Mouse (Mus musculus) lung, embryonic 15.5 days (tissue): Measurements from ENCODE around the gene Slc4a8. TPM values are rescaled to one million over a fixed set of nuclear protein-coding genes. Genes with fewer than 3 reads are reported as not detected.

Experiments used
- ATAC-seq: fragments of 200-750 bp; cut with Nextera tagmentation; 2 replicates; pipeline ENCODE4 v1.8.0; 2017; ENCODE audit warnings: moderate number of reproducible peaks, borderline replicate concordance; ENCODE audit not compliant: low FRiP score, low TSS enrichment; ENCODE audit errors: extremely low read depth
- H3K27ac ChIP-seq: fragments of 300-500 bp; sonication (generic); 2 replicates; pipeline ENCODE4 v1.5.1; 2015; ENCODE audit warnings: moderate library complexity, mild to moderate bottlenecking, inconsistent platforms
- H3K27me3 ChIP-seq: fragments of 300-500 bp; sonication (generic); 2 replicates; pipeline ENCODE4 v1.6.1; 2015; ENCODE audit warnings: inconsistent platforms
- H3K36me3 ChIP-seq: fragments of 300-500 bp; sonication (generic); 2 replicates; pipeline ENCODE4 v1.6.1; 2015; ENCODE audit warnings: inconsistent platforms
- H3K4me1 ChIP-seq: fragments of 300-500 bp; sonication (generic); 2 replicates; pipeline ENCODE4 v1.6.1; 2015; ENCODE audit warnings: inconsistent platforms
- H3K4me2 ChIP-seq: fragments of 300-500 bp; sonication (generic); 2 replicates; pipeline ENCODE4 v1.6.1; 2015; ENCODE audit warnings: inconsistent platforms, mild to moderate bottlenecking, moderate library complexity
- H3K4me3 ChIP-seq: fragments of 300-500 bp; sonication (generic); 2 replicates; pipeline ENCODE4 v1.5.1; 2015; ENCODE audit warnings: mild to moderate bottlenecking, inconsistent platforms
- H3K9ac ChIP-seq: fragments of 300-500 bp; sonication (generic); 2 replicates; pipeline ENCODE4 v1.6.1; 2015; ENCODE audit warnings: inconsistent platforms
- H3K9me3 ChIP-seq: fragments of 300-500 bp; sonication (generic); 2 replicates; pipeline ENCODE4 v1.6.1; 2016; ENCODE audit warnings: inconsistent platforms
- WGBS: fragments of 180-500 bp; shearing (Covaris S2); methylation state at CpG from one replicate; pipeline ENCODE4 v1.1.7; 2015; 5-methylcytosine and 5-hydroxymethylcytosine counted together
- polyA plus RNA-seq: library from polyadenylated mRNA; unstranded; fragments of >200 nt; fragmentation: Nextera tagmentation; extraction: Ambion mirVana; gene quantifications from 2 replicates; pipeline ENCODE4 v1.2.1, GENCODE M21; 2015

Gene Slc4a8
- polyA plus RNA-seq = 2.0 and 2.1 TPM in 2 replicates

DNA sequence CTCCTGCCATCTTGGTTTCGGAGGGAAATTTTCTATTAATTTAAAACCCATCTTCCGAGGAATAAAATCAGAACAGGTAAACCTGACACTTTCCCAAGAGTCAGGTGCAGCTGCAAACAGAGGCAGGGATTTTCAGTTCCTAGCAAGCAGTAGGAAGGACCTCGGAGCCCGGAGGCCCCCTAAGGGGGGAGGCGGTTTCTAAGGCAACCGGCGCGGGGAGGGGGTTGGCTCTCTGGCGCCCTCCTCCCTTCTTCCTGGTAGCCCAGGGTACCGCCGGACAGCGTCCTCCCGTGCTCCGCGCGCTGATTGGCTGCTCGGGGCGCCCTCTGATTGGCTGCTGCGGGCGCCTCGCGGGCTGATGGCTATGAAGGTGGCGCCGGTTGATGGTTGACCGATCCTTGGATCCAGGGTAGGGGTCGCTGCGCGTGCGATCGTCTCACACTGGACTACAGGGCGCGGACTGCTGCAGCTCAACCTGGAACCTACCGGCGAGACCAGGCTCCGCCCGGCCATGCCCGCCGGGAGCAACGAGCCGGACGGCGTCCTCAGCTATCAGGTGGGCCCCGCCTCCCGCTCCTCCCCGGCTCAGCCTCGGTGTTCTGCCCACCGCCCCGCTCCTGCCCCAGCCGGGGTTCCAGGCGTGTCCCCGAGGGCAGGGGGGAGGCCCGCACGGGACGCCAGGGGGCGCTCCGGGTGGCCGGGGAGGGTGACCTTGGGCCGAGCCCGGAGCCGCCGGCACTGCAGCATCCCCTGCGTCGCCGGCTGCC, at the start of gene Slc4a8:
TSS of gene Slc4a8 (plus strand) at position 329 of the 767 bp plus-strand sequence.
- WGBS = under 1% methylated on average over 62 of the region's 64 CpGs
- H3K36me3 ChIP-seq = no peaks in the 10 kb centered on the region
- H3K4me2 ChIP-seq = peak within 1 kb of the TSS; percentile 87
- H3K4me1 ChIP-seq = peaks cover 13% of the 10 kb centered on the region
- peaks cover 56% of the 10 kb centered on the region for H3K27me3 ChIP-seq
- H3K9ac ChIP-seq = no peak within 1 kb of the TSS; the same call in 1 of the 2 replicates
- peak within 1 kb of the TSS; percentile 50 for H3K4me3 ChIP-seq
- no peak within 1 kb of the TSS for H3K27ac ChIP-seq
- peak; percentile 86 for ATAC-seq
- H3K9me3 ChIP-seq = no peaks in the 10 kb centered on the region

DNA sequence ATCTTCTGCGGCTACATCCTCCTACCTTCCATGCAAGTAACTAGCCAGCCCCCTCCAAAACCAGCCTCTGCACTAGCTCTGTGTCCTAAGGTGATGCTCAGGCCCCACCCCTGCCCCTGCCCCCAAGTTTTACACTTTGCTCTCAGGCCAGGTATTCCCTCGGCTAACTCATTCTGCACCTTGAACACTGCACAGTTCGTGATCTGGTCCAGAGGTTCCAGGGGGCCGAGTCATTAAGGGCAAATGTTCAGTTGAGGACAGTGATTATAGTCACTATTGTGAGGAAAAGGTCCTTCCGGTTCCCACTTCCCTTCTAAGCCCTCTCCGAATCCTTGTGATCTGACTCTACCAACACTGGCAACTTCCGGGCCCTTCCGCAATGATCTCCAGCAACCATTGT, 47.1 kb upstream of the Slc4a8 start:
- H3K4me2 ChIP-seq = no peak overlapping the region
- H3K36me3 ChIP-seq = no peaks in the 10 kb centered on the region
- H3K27me3 ChIP-seq = no peaks in the 10 kb centered on the region
- ATAC-seq = no peak
- no peaks in the 10 kb centered on the region for H3K9me3 ChIP-seq
- 79% methylated on average over 8 of the region's 8 CpGs for WGBS
- H3K4me3 ChIP-seq = no peak overlapping the region
- H3K4me1 ChIP-seq = no peaks in the 10 kb centered on the region
- H3K27ac ChIP-seq = no peak overlapping the region
- no peak overlapping the region for H3K9ac ChIP-seq

DNA sequence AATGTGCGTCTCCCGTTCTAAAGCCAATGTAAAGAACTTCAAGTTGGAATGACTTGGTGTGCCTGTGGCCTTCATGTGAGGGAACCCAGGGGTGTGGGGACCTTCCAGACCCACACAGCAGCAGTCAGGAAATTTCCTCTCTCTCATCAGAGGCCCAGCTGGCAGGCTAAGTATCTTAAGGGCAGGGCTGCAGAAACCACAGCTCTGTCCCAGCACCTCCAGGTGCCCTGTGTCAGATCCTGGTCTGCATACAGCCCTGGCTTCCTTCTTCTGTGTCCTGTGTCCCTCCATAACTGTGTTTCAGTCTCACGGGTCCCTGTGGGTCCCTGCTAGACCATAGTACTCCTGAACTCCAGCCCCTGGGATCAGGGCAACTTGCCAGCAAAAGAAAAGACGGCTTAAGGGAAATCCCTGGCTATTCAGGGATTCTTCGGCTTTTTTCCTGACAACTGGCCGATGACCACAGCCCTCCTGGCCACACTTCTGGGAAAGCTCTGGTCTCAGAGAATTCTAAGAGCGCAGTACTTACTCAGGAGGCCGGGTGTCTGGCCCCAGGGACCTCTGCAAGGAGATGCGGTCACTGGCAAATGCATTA, 46.1 kb upstream of the Slc4a8 start:
- ATAC-seq = no peak
- no peak overlapping the region for H3K9ac ChIP-seq
- H3K36me3 ChIP-seq = no peaks in the 10 kb centered on the region
- no peaks in the 10 kb centered on the region for H3K4me1 ChIP-seq
- no peak overlapping the region for H3K27ac ChIP-seq
- WGBS = 62% methylated on average over 9 of the region's 9 CpGs
- no peaks in the 10 kb centered on the region for H3K9me3 ChIP-seq
- no peak overlapping the region for H3K4me2 ChIP-seq
- H3K27me3 ChIP-seq = no peaks in the 10 kb centered on the region
- H3K4me3 ChIP-seq = no peak overlapping the region

DNA sequence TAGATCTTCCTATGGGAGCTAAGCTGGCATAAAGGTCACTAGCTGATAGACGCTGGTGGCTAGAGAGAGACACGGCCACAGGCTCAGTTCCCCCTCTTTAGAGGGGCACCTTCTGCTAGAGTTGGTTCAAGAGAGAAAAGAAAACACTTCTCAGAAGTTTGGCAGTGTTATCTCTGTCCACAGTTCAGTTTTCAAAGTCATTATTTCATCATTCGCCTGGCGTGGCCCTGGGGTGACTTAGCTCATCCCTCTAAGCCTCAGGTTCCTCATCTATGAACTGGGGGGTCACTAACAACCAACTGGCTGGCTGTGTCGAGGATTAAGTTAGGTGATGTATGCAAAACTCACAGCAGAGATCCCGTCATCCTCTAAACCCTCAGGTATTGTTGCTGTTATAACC, 43.6 kb upstream of the Slc4a8 start:
- Histone ChIP-seq H3K9ac (no peak overlapping the region), H3K36me3 (no peaks in the 10 kb centered on the region), H3K27me3 (no peaks in the 10 kb centered on the region), H3K9me3 (no peaks in the 10 kb centered on the region), H3K4me2 (no peak overlapping the region), H3K4me3 (no peak overlapping the region), H3K27ac (no peak overlapping the region), H3K4me1 (no peaks in the 10 kb centered on the region)
- ATAC-seq = no peak
- WGBS = 68% methylated on average over 6 of the region's 6 CpGs

DNA sequence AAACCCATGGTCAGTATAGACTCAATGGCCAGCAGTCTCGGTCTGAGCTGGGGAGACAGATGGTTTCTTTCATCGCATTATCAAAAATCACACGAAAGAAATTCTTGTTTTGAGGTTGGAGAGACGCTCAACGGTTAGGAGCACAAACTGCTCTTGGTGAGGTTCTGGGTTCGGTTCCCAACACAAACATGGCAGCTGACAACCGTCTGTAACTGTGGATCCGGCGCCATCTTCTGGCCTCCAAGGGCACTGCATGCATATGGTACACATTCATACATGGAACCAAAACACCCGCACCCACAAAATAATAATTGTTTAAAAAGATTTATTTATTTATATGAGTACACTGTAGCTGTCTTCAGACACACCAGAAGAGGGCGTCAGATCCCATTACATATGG, 43.0 kb upstream of the Slc4a8 start:
- H3K36me3 ChIP-seq = no peaks in the 10 kb centered on the region
- 77% methylated on average over 11 of the region's 11 CpGs for WGBS
- H3K4me3 ChIP-seq = no peak overlapping the region
- H3K4me1 ChIP-seq = no peaks in the 10 kb centered on the region
- H3K9ac ChIP-seq = no peak overlapping the region
- no peak overlapping the region for H3K27ac ChIP-seq
- no peak overlapping the region for H3K4me2 ChIP-seq
- H3K27me3 ChIP-seq = peaks cover under 1% of the 10 kb centered on the region; the same call in 1 of the 2 replicates
- no peak for ATAC-seq
- H3K9me3 ChIP-seq = no peaks in the 10 kb centered on the region

DNA sequence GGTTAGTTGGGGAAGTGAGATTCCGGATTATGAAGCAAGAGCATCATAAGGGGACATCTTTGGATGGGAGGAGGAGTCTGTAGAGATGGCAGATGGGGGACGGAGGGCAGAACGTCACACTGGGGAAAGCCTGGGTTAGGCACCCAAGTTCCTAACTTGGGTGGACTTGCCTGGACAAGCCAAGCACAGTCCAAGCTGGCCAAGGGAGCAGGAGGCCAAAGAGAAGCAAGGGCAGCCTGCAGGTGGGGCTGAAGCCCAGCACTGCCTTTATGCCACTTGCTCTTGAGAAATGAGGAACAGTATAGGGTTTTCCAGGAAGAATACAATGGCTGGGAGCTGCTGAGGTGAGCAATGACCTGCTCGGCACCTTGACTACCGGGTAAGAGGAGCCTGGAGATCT, 42.3 kb upstream of the Slc4a8 start:
- Histone ChIP-seq H3K9ac (no peak overlapping the region), H3K36me3 (no peaks in the 10 kb centered on the region), H3K9me3 (no peaks in the 10 kb centered on the region), H3K4me1 (no peaks in the 10 kb centered on the region), H3K4me3 (no peak overlapping the region), H3K27ac (no peak overlapping the region), H3K27me3 (peaks cover 5% of the 10 kb centered on the region; the same call in 1 of the 2 replicates), H3K4me2 (no peak overlapping the region)
- ATAC-seq = no peak
- WGBS = 95% methylated on average over 5 of the region's 5 CpGs

DNA sequence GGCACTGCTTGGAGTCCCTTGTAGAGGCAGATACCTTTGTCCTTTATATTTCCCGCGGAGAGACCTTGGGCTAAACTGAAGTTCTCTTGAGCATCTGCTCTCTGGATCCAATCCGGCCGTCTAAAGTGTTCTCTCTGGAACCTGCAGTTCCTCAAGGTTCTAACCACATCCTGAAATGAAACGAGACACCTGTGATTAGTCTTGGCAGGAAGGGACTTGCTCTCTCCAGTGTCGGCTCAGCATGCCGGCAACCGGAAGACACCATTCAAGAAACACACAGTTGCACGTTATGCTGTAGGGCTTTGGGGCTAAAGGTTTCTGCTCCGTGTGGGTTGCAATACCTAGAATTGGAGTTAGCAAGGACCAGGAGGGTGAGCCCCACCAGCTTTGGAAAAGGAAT, 41.5 kb upstream of the Slc4a8 start:
- ATAC-seq = no peak

DNA sequence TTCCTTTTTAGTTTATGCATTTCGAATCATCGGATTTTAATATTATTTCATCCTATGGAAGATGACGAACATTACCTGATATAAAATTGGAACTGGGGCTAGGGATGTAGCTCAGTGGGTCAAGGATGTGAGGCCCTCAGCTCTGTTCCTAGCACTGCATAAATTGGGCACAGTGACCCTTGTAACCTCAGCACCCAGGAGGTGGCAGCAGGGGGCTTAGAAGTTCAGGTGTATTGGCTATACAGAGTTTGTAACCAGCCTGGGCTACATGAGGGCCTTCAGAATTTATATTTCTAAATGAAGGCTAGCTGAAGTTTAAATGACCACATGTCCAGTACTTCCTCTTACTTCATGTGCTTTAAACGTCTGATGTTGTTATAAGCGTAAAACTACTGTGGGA, 40.1 kb upstream of the Slc4a8 start:
- H3K36me3 ChIP-seq = no peaks in the 10 kb centered on the region
- ATAC-seq = no peak
- H3K27ac ChIP-seq = no peak overlapping the region
- H3K27me3 ChIP-seq = peaks cover 5% of the 10 kb centered on the region; the same call in 1 of the 2 replicates
- H3K9ac ChIP-seq = no peak overlapping the region
- H3K4me1 ChIP-seq = no peaks in the 10 kb centered on the region
- H3K4me3 ChIP-seq = no peak overlapping the region
- WGBS = 81% methylated on average over 5 of the region's 5 CpGs
- no peaks in the 10 kb centered on the region for H3K9me3 ChIP-seq
- no peak overlapping the region for H3K4me2 ChIP-seq

More for the DNA sequence above, 41.5 kb upstream of the Slc4a8 start:
- peaks cover 5% of the 10 kb centered on the region; the same call in 1 of the 2 replicates for H3K27me3 ChIP-seq
- no peaks in the 10 kb centered on the region for H3K36me3 ChIP-seq
- no peak overlapping the region for H3K27ac ChIP-seq
- no peak overlapping the region for H3K4me3 ChIP-seq
- no peak overlapping the region for H3K9ac ChIP-seq
- 82% methylated on average over 10 of the region's 10 CpGs for WGBS
- no peaks in the 10 kb centered on the region for H3K9me3 ChIP-seq
- H3K4me2 ChIP-seq = no peak overlapping the region
- no peaks in the 10 kb centered on the region for H3K4me1 ChIP-seq

DNA sequence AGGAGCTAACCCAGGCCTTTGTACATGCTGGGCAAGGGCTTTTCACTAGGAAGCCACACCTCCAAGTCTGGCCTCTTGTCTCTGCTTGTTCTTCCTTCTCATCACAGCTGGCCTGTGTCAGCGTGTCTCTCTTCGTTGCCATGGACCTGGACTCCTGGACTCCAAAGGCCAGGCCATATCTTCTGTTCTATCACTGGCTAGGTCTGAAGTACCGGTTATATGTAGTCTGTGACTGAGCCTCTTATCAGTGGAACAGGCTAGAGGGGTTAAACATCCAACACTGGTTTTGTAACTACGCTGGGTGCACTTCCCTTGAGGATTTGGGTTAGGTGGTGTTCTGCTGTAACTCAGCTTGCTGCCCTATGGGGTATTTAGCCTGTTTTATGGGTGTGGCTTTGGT, 39.5 kb upstream of the Slc4a8 start:
- no peak overlapping the region for H3K27ac ChIP-seq
- no peak overlapping the region for H3K4me2 ChIP-seq
- H3K4me1 ChIP-seq = no peaks in the 10 kb centered on the region
- no peaks in the 10 kb centered on the region for H3K9me3 ChIP-seq
- H3K4me3 ChIP-seq = no peak overlapping the region
- no peak overlapping the region for H3K9ac ChIP-seq
- WGBS = 25% methylated on average over 4 of the region's 4 CpGs
- peaks cover 6% of the 10 kb centered on the region; the same call in 1 of the 2 replicates for H3K27me3 ChIP-seq
- no peaks in the 10 kb centered on the region for H3K36me3 ChIP-seq
- no peak for ATAC-seq

DNA sequence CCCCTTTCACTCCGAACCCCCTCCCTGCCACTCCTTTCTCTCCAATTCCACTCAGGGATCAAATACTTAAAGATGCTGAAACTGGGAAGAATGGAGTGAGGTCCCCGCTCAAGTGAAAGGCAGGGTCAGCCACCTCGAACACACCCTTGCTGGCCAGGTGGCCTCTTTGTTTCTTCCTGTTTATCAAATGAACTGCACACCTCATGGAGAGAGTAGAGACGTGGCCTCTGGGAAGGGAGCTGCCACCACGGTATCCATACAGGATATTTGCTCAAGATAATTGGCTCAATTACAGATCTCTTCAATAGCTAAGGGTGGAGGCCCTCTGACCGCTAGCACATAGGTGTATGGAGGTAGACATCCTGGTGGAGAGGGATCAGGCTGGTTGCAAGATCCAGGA, 39.0 kb upstream of the Slc4a8 start:
- peaks cover 11% of the 10 kb centered on the region; the same call in 1 of the 2 replicates for H3K27me3 ChIP-seq
- 57% methylated on average over 6 of the region's 6 CpGs for WGBS
- no peak for ATAC-seq

DNA sequence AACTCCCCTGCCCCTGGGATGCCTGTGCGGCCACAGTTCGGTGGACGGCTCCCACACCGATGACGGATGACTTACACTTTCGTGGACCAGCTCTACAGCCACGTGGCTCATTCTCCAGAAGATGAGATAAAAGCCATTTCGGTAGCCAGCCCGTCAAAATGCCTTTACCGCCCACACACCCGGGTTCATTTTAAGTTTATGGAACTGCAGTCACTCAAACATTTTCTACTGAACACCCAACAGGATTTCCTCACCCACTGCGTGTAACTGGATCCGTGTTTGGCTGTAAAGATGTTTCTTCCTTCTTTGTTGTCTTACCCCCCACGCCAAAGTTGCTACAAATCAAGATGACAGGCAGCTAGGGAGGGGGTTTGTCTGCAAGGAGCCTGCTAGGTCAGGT, 38.0 kb upstream of the Slc4a8 start:
- Histone ChIP-seq H3K9me3 (no peaks in the 10 kb centered on the region), H3K4me3 (no peak overlapping the region), H3K27me3 (peaks cover 21% of the 10 kb centered on the region), H3K36me3 (no peaks in the 10 kb centered on the region), H3K9ac (no peak overlapping the region), H3K4me2 (no peak overlapping the region), H3K4me1 (no peaks in the 10 kb centered on the region), H3K27ac (no peak overlapping the region)
- no peak for ATAC-seq
- 37% methylated on average over 14 of the region's 14 CpGs for WGBS

More for the DNA sequence above, 39.0 kb upstream of the Slc4a8 start:
- no peaks in the 10 kb centered on the region for H3K36me3 ChIP-seq
- no peak overlapping the region for H3K4me2 ChIP-seq
- no peaks in the 10 kb centered on the region for H3K4me1 ChIP-seq
- H3K4me3 ChIP-seq = no peak overlapping the region
- H3K27ac ChIP-seq = no peak overlapping the region
- H3K9ac ChIP-seq = no peak overlapping the region
- no peaks in the 10 kb centered on the region for H3K9me3 ChIP-seq

DNA sequence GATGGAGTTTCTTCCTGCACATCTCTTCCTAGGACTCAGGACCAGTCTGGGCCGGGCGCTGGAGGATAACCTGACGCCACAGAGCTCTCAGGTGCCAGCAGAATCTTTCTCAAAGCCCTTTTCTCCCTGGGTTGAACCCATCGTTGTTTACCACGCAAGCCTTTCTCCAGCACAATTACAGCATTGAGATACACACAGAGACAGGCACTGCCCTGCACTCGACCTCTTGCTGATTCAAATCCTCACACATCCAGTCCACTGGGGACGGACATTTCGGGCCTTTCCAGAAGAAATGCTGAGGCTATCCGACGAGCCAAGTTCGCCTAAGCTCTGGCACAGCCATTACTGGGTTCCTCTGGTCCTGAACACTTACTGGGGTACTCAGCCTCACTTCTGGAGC, 34.8 kb upstream of the Slc4a8 start:
- H3K4me1 ChIP-seq = peaks cover 10% of the 10 kb centered on the region
- no peak overlapping the region for H3K27ac ChIP-seq
- no peaks in the 10 kb centered on the region for H3K36me3 ChIP-seq
- ATAC-seq = no peak
- H3K4me3 ChIP-seq = no peak overlapping the region
- peaks cover 53% of the 10 kb centered on the region for H3K27me3 ChIP-seq
- no peaks in the 10 kb centered on the region for H3K9me3 ChIP-seq
- H3K4me2 ChIP-seq = no peak overlapping the region
- H3K9ac ChIP-seq = no peak overlapping the region
- 83% methylated on average over 11 of the region's 11 CpGs for WGBS
